Mouse (Mus musculus): ENCODE measurements around the gene Srxn1.

GRCm38 (mm10) chr2:152080685-152081541, 24.4 kb upstream of the Srxn1 start, which contains the start of gene Scrt2:
- TF ChIP-seq CTCF (IDR thresholded peaks at IDR 0.05) (no peak), POLR2A (IDR thresholded peaks at IDR 0.05; ENCODE audit: insufficient read depth, low read depth, low read length) (no peak), EP300 (IDR thresholded peaks at IDR 0.05; ENCODE audit: insufficient read depth, low read depth, low read length) (no peak)

Data from heart, adult 2 months (tissue).